Mouse (Mus musculus): Measurements from ENCODE around the gene Pola1. TPM values are rescaled to one million over a fixed set of nuclear protein-coding genes. Genes with fewer than 3 reads are reported as not detected.
"Not testable (repeated sequence)": the region's sequence is repeated elsewhere in the genome, so short reads cannot be mapped to it uniquely, and the experiment has no call there.

Pola1 gene
- polyA plus RNA-seq, 1 experiment from 2014 or later, result 4.9 TPM

DNA sequence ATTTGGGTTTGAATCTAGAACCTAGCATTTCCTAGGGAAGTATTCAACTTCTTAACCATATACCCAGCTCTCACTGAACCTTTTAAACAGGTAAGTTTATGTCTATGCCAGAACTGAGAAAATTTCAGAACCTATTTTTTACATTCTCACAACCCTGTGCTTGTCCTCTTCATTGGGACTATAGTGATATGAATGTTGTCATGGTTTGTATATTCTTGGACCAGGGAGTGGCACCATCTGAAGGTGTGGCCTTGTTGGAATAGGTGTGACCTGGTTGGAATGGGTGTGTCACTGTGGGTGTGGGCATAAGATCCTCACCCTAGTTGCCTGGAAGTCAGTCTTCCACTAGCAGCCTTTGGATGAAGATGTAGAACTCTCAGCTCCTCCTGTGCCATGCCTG lies 231.1 kb downstream of the Pola1 start:
- H3K9me3 ChIP-seq; H3K27ac ChIP-seq (replicated peaks); H3K36me3 ChIP-seq; H3K4me2 ChIP-seq; H3K9ac ChIP-seq; H3K4me1 ChIP-seq (replicated peaks); ATAC-seq (ENCODE audit: low FRiP score, low read depth); H3K27me3 ChIP-seq; H3K4me3 ChIP-seq: not testable (repeated sequence)

DNA sequence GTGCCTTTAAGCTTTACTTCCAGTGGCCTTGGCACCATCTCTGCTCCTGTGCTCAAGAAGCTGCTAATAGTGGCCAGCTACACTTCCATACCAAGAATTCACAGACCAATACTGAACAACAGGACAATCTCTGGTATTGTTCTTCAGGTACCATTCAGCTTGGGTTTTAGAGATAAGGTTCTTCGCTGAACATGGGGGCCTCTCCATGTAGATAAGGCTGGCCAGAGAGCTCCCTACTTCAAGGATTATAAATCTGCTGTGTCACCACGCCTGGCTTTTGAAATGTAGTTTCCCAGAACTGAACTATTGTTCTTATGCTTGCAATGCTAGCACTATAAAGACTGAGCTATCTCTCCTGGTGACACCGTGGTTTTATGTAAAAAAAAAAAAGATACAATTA lies 234.9 kb downstream of the Pola1 start:
- no peak overlapping the region for H3K4me2 ChIP-seq
- H3K9me3 ChIP-seq, result no peaks in the 10 kb centered on the region
- no peak overlapping the region for H3K9ac ChIP-seq
- no peaks in the 10 kb centered on the region for H3K27me3 ChIP-seq
- no peak overlapping the region for H3K27ac ChIP-seq (replicated peaks)
- WGBS, result 78% methylated on average over 3 of the region's 3 CpGs
- no peak overlapping the region for H3K4me3 ChIP-seq
- no peak for ATAC-seq (ENCODE audit: low FRiP score, low read depth)
- no peaks in the 10 kb centered on the region for H3K4me1 ChIP-seq (replicated peaks)
- no peaks in the 10 kb centered on the region for H3K36me3 ChIP-seq

DNA sequence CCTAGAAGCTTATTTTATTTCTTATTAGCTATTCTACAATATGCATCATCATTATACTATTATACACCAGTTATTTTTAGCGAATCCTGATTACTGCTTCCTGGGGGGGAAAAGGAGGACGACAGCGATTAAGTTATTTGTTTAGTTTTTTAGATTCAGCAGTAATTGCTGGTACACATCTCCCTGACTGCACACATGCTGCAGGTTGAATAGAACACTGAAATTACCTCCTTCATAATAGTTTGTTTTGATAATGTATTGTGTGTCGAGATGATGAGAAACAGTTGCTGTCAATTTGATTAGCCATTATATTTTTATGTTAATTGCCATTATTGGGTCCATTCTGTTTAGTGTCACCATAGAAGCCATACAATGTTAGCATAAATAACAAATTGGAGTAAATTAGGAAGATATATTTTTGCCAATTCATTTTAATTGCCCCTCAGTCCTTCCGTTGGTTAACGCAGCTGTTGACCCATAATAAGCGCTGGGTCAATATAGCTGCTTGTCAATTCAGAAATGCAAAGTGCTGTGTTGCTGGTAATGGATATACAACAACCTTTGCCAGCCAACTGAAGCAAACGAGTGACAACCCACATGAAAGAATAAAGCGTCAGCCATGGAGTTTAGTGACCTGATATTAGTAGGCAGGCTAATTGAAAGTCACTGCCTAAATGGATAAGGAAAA lies 254.5 kb downstream of the Pola1 start:
- 68% methylated on average over 9 of the region's 9 CpGs for WGBS
- no peak overlapping the region for H3K27ac ChIP-seq (replicated peaks)

DNA sequence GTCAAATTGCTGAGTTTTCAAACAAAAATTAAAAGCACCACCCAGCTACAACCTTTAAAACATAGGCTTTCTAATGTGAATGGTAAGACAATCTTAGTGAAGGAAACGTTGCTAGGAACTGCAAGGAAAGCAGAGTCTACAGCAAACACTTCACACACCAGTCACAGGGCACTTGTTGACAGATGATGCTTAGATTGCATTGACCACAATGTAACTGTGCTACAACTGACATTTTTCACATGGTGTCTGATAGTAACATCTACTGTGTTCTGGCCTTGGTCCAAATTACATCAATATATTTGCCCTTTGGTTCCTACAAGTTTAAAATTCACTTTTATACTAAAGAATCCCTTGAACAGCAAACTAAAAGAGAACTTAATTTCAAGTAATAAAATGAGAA lies 258.5 kb downstream of the Pola1 start:
- Histone ChIP-seq H3K9me3 (no peaks in the 10 kb centered on the region), H3K4me2 (no peak overlapping the region), H3K27ac (replicated peaks) (no peak overlapping the region), H3K4me1 (replicated peaks) (no peaks in the 10 kb centered on the region), H3K36me3 (no peaks in the 10 kb centered on the region), H3K9ac (no peak overlapping the region), H3K4me3 (no peak overlapping the region), H3K27me3 (no peaks in the 10 kb centered on the region)
- 78% methylated on average over 1 of the region's 1 CpGs for WGBS
- ATAC-seq (ENCODE audit: low FRiP score, low read depth), result no peak

More for the DNA sequence above, 254.5 kb downstream of the Pola1 start:
- no peak overlapping the region for H3K9ac ChIP-seq
- H3K36me3 ChIP-seq, result no peaks in the 10 kb centered on the region
- ATAC-seq (ENCODE audit: low FRiP score, low read depth), result no peak
- no peaks in the 10 kb centered on the region for H3K9me3 ChIP-seq
- H3K4me2 ChIP-seq, result no peak overlapping the region
- H3K4me3 ChIP-seq, result no peak overlapping the region
- H3K4me1 ChIP-seq (replicated peaks), result no peaks in the 10 kb centered on the region
- no peaks in the 10 kb centered on the region for H3K27me3 ChIP-seq

DNA sequence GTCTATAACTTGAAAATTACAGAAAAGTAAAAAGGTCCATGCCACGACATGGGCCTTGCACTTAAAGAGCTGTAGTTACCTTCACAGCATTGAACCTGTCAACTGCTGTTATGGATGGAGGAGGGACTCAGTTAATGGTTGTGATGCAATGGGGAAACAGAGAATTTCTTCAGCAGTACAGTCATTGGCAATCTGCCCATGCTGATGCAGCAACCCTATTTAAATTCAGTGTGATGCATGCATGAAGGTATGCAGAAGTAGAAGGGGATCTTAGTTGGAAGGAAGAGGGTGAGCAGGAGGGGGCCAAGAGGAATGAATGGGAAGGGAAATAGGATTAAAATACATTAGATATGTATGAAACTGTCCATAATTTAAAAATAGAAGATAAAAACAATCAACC lies 262.2 kb downstream of the Pola1 start:
- no peak for ATAC-seq (ENCODE audit: low FRiP score, low read depth)
- Histone ChIP-seq H3K4me2 (no peak overlapping the region), H3K36me3 (no peaks in the 10 kb centered on the region), H3K4me3 (no peak overlapping the region), H3K9me3 (no peaks in the 10 kb centered on the region), H3K4me1 (replicated peaks) (no peaks in the 10 kb centered on the region), H3K27ac (replicated peaks) (no peak overlapping the region), H3K27me3 (no peaks in the 10 kb centered on the region), H3K9ac (no peak overlapping the region)
- 56% methylated on average over 1 of the region's 1 CpGs for WGBS

DNA sequence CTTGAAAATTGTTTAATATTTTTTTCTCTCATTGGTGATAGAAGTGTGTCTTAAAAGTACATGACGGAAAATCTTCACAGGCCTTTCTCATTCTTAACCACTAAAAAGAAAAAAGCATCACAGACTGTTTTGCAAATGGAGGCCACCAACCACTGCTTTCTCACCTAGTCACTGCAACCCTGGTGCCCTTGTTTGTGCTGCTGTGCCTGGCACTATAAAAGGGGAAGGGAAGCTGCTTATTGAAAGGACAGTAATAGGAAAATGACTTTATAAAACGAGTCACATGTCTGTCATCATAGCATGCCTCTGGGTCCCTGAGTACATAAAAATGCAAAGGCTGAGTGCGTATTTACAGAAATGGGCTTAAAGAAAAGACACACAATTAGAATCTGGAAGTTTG lies 263.7 kb downstream of the Pola1 start:
- H3K36me3 ChIP-seq, result no peaks in the 10 kb centered on the region
- no peak overlapping the region for H3K4me2 ChIP-seq
- H3K27me3 ChIP-seq, result no peaks in the 10 kb centered on the region
- no peaks in the 10 kb centered on the region for H3K9me3 ChIP-seq
- 83% methylated on average over 3 of the region's 3 CpGs for WGBS
- ATAC-seq (ENCODE audit: low FRiP score, low read depth), result no peak
- H3K4me3 ChIP-seq, result no peak overlapping the region
- no peaks in the 10 kb centered on the region for H3K4me1 ChIP-seq (replicated peaks)
- H3K9ac ChIP-seq, result no peak overlapping the region
- H3K27ac ChIP-seq (replicated peaks), result no peak overlapping the region

DNA sequence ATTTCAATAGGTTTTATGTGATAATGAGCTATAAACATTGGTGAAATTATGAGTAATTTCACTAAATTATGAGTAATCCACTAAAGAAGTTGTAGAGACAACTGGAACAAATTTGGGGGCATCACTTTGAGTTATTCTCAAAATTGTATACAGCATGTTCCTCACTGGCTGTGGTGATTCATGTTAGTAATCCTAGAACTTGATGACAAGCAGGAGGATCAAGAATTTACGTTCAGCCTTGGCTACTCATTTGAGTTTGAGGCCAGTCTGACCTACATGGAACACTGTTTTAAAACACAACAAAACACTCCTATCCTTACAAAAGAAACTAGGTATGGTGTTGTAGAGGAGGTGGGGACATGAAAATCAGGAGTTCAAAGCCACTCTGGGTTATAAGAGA lies 310.6 kb downstream of the Pola1 start:
- H3K4me1 ChIP-seq (replicated peaks), result no peaks in the 10 kb centered on the region
- no peak for ATAC-seq (ENCODE audit: low FRiP score, low read depth)
- H3K4me3 ChIP-seq, result no peak overlapping the region
- no peaks in the 10 kb centered on the region for H3K27me3 ChIP-seq
- WGBS, result 87% methylated on average over 1 of the region's 1 CpGs
- no peaks in the 10 kb centered on the region for H3K9me3 ChIP-seq
- no peak overlapping the region for H3K4me2 ChIP-seq
- no peaks in the 10 kb centered on the region for H3K36me3 ChIP-seq
- no peak overlapping the region for H3K27ac ChIP-seq (replicated peaks)
- H3K9ac ChIP-seq, result no peak overlapping the region

DNA sequence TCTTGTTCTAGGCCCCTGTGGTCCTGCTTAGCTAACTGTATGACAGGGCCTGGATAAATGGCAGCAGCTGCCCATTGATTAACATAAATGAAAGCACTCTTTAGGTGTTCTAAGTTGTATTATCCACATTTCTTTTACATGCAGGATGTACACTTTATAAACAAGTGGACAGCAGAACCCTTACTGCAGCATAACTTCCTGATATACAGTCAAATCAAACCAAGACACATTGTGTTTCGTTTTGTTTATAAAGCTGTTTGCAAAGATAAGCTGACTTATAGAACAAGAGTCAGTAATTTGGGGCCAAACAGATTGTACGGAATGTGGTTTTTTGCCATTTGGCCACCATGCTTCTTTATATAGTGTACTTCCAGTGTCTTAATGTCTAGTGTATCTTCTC lies 312.0 kb downstream of the Pola1 start:
- Histone ChIP-seq H3K4me3 (no peak overlapping the region), H3K36me3 (no peaks in the 10 kb centered on the region), H3K27me3 (no peaks in the 10 kb centered on the region), H3K4me2 (no peak overlapping the region), H3K4me1 (replicated peaks) (no peaks in the 10 kb centered on the region), H3K9me3 (no peaks in the 10 kb centered on the region), H3K9ac (no peak overlapping the region), H3K27ac (replicated peaks) (no peak overlapping the region)
- WGBS, result 90% methylated on average over 2 of the region's 2 CpGs
- no peak for ATAC-seq (ENCODE audit: low FRiP score, low read depth)

DNA sequence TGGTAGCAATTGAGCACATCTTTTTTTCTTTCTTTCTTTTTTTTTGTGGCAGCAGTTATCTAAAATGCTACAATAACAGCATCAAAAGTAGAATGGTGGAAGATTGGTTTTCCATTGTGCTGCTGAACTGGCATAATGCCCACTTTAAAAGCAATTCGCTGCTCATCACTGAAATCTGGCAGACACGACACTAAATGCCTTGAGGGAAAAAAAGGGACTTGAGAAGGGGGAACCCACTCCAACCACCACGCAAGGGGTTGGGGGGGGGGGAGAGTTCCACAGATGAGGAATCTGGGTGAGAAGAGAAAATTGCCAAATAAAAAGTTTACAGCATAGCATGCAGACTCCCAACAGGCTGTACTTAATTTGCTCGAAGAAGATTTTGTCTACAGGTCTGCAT lies 314.4 kb downstream of the Pola1 start:
- H3K27me3 ChIP-seq, result no peaks in the 10 kb centered on the region
- WGBS, result 47% methylated on average over 4 of the region's 4 CpGs

DNA sequence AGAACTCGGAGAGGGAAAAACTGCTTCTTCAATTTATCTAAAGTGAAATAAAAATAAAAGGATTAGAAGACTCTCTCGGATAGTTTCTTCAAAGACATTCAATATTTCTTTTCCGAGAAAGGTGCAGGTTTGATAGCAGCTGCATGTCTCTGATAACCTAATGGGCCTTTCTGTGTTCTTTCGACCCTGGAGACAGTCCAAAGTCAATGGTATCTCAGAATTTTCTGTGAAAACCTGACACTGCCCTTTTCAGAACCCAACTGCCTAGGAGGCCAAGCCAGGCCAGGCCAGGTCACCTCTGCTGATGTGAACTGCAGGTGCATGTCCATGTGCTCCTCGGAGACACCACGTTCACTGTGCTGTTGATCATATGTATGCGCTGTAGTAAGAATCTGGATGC lies 326.2 kb downstream of the Pola1 start:
- no peak for ATAC-seq (ENCODE audit: low FRiP score, low read depth)
- 90% methylated on average over 7 of the region's 7 CpGs for WGBS
- H3K27me3 ChIP-seq, result peaks cover 38% of the 10 kb centered on the region
- no peaks in the 10 kb centered on the region for H3K36me3 ChIP-seq
- H3K9me3 ChIP-seq, result no peaks in the 10 kb centered on the region
- H3K9ac ChIP-seq, result no peak overlapping the region
- no peak overlapping the region for H3K4me2 ChIP-seq
- H3K4me3 ChIP-seq, result no peak overlapping the region
- no peaks in the 10 kb centered on the region for H3K4me1 ChIP-seq (replicated peaks)
- no peak overlapping the region for H3K27ac ChIP-seq (replicated peaks)

More for the DNA sequence above, 314.4 kb downstream of the Pola1 start:
- no peak overlapping the region for H3K27ac ChIP-seq (replicated peaks)
- ATAC-seq (ENCODE audit: low FRiP score, low read depth), result no peak
- no peaks in the 10 kb centered on the region for H3K36me3 ChIP-seq
- no peaks in the 10 kb centered on the region for H3K9me3 ChIP-seq
- no peaks in the 10 kb centered on the region for H3K4me1 ChIP-seq (replicated peaks)
- no peak overlapping the region for H3K9ac ChIP-seq
- H3K4me3 ChIP-seq, result no peak overlapping the region
- H3K4me2 ChIP-seq, result no peak overlapping the region

DNA sequence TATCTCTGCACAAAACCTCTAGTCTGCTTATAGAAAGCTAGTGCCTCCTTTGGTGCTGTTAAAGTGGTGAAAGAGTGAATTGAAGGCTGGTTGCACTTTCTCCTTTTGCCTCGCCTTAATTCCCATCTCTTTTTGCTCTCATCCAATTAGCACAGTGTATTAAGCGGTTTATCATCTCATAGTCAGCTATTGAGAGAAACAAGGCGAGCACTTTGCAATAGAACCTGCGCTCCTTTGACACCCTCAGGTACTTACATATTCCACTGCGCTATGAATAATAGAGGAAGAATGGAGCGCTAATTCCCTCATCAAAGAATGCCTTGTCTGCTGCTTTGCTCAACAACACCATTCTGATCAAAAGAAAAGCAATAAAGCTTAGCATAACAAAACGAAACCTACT lies 330.2 kb downstream of the Pola1 start:
- Histone ChIP-seq H3K36me3 (no peaks in the 10 kb centered on the region), H3K4me3 (no peak overlapping the region), H3K9me3 (no peaks in the 10 kb centered on the region), H3K4me2 (no peak overlapping the region), H3K27ac (replicated peaks) (no peak overlapping the region), H3K27me3 (peaks cover 65% of the 10 kb centered on the region), H3K9ac (no peak overlapping the region), H3K4me1 (replicated peaks) (0 out of 2 replicates have a peak, but pooled peaks cover 5% of the 10 kb centered on the region)
- no peak for ATAC-seq (ENCODE audit: low FRiP score, low read depth)
- WGBS, result 16% methylated on average over 7 of the region's 7 CpGs

DNA sequence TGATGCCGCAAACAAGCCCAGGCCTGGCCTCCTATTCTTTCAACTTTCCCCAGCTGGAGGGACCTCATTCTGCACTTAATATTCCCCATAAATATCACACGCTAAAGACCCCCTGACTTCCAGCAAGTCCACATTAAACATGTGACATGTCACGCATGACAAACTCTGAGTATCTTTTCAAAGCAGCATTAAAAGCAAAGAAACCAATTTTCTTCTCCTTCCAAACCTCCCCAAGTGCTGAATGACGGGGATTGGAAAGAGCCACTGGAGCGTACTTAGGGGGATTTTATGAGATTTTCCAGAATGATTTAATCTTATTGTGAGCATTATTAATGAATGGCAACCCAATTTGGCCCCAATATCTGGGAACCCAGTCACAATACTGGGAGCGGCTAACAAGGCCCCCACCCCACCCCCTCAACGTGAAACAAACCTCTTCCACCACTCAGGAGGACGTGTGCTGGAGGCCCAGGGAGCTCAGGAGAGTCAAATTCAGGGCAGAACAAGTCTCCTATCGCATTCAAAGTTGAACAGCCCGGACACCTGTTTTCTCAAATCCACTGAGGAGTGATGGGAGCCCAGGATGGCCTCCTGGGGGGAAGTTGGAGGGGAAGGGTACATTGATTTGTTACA lies 331.7 kb downstream of the Pola1 start:
- no peak overlapping the region for H3K4me3 ChIP-seq
- H3K9me3 ChIP-seq, result no peaks in the 10 kb centered on the region
- 0 out of 2 replicates have a peak, but pooled peaks cover 5% of the 10 kb centered on the region for H3K4me1 ChIP-seq (replicated peaks)
- H3K4me2 ChIP-seq, result no peak overlapping the region
- H3K9ac ChIP-seq, result no peak overlapping the region
- peaks cover 69% of the 10 kb centered on the region for H3K27me3 ChIP-seq
- 21% methylated on average over 10 of the region's 10 CpGs for WGBS
- H3K36me3 ChIP-seq, result no peaks in the 10 kb centered on the region
- ATAC-seq (ENCODE audit: low FRiP score, low read depth), result no peak
- H3K27ac ChIP-seq (replicated peaks), result no peak overlapping the region

DNA sequence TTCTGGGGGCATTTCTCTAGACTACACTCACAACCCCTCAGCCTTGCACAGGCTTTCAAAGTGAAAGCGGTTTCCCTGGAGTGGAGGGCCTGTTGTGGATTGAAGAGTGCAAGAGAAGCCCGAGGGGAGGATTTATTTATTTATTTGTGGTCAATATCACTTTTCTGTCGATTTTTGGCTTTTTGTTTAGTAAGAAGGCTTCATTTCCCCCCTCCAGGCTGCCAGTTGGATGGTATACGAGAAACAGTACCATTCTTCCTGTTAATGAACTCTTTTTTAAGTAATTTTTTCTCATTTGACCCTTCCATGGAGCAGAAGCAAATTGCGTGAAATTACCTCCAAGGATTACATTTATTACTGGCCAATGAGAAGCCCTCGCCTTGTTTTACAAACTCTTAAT lies 332.2 kb downstream of the Pola1 start:
- H3K27me3 ChIP-seq, result peaks cover 72% of the 10 kb centered on the region

More for the DNA sequence above, 332.2 kb downstream of the Pola1 start:
- no peak for ATAC-seq (ENCODE audit: low FRiP score, low read depth)
- 0 out of 2 replicates have a peak, but pooled peaks cover 5% of the 10 kb centered on the region for H3K4me1 ChIP-seq (replicated peaks)
- no peak overlapping the region for H3K4me3 ChIP-seq
- WGBS, result 22% methylated on average over 6 of the region's 6 CpGs
- H3K27ac ChIP-seq (replicated peaks), result no peak overlapping the region
- H3K4me2 ChIP-seq, result no peak overlapping the region
- H3K36me3 ChIP-seq, result no peaks in the 10 kb centered on the region
- no peaks in the 10 kb centered on the region for H3K9me3 ChIP-seq
- H3K9ac ChIP-seq, result no peak overlapping the region

Measured in hindbrain, embryonic 15.5 days (tissue).